Mouse (Mus musculus) thymus, adult 2 months (tissue): ENCODE results near the gene Dtymk.

Source experiments
- CTCF ChIP-seq: fragments of 200-500 bp; IDR thresholded peaks from 2 replicates; pipeline ENCODE4 v1.5.1; 2012; ENCODE audit warnings: mild to moderate bottlenecking, control low read depth, low read length, moderate library complexity, borderline replicate concordance; ENCODE audit not compliant: control insufficient read depth, poor library complexity, insufficient read depth; ENCODE audit errors: extremely low read depth
- POLR2A ChIP-seq: fragments of 200-500 bp; IDR thresholded peaks from 2 replicates; pipeline ENCODE4 v1.6.1; 2012; ENCODE audit warnings: mild to moderate bottlenecking, low read length, control low read depth, moderate library complexity; ENCODE audit not compliant: control insufficient read depth, poor library complexity, insufficient read depth; ENCODE audit errors: extremely low read depth

DNA sequence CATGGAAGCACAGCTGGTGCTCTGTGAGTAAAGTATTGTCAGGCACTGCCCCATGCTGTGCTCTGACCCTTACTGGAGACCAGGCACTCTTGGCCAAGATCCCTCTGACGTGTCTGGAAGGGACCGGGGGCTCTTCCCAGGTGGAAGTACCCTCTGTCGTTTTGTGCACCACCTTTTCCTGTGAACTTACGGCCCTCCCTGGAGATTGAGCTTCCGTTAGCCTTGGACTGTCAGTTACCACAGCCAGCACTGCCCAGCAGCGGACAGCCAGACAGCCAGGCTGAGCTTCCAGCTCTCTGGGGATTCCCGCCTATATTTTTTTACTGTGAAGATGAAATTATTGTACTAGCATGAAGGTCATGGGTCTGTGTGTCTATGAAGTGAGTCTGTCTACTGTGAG, 17.0 kb upstream of the Dtymk start:
- no peak for TF ChIP-seq CTCF
- TF ChIP-seq POLR2A, result no peak
